Mouse (Mus musculus) liver, postnatal 0 days (tissue): ENCODE results near the gene Cdk9.

Experiments
- CTCF ChIP-seq: sonication (generic); IDR thresholded peaks from 2 replicates; pipeline ENCODE4 v1.5.1; 2016; ENCODE audit warnings: antibody characterized with exemption, low read depth
- EP300 ChIP-seq: IDR thresholded peaks from 2 replicates; pipeline ENCODE4 v1.6.1; 2016; ENCODE audit warnings: antibody characterized with exemption, low read depth, mild to moderate bottlenecking

- TF ChIP-seq CTCF (no peak), EP300 (no peak)
Measured at GRCm38 (mm10) chr2:32667775-32668174, 45.1 kb downstream of the Cdk9 start.
